Mouse (Mus musculus) kidney, adult 11 months (tissue): ENCODE results near the gene Zfp980.
A peak's percentile ranks its signal among the peaks of the same experiment; 100 is the strongest.
"Not testable (repeated sequence)": the region's sequence is repeated elsewhere in the genome, so short reads cannot be mapped to it uniquely, and the experiment has no call there.

Experiments used
- DNase-seq: peaks from one replicate; pipeline ENCODE4 v3.0.0; 2022

The Zfp980 gene

DNA sequence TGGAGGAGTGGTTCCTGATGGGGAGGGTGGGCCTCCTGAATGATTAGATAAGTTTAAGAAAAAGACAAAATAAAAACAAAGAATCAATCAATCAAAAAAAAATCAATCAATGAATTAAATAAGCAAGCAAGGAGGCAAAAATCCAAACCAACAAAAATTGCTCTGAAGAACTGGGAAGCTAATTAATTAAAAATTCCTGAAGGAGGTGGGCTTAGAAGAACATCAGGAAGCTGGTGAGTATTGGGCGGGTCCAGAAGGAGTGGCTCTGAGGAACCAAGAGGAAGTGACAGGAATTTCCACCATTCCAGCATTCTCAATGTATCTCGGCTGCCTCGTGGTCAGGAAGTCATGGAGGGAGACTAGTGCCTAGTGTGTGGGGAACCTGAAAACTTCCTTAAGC lies at the start of gene Zfp980:
Zfp980 (plus strand) TSS at position 301 of the 400 bp plus-strand sequence.
- DNase-seq: not testable (repeated sequence)

DNA sequence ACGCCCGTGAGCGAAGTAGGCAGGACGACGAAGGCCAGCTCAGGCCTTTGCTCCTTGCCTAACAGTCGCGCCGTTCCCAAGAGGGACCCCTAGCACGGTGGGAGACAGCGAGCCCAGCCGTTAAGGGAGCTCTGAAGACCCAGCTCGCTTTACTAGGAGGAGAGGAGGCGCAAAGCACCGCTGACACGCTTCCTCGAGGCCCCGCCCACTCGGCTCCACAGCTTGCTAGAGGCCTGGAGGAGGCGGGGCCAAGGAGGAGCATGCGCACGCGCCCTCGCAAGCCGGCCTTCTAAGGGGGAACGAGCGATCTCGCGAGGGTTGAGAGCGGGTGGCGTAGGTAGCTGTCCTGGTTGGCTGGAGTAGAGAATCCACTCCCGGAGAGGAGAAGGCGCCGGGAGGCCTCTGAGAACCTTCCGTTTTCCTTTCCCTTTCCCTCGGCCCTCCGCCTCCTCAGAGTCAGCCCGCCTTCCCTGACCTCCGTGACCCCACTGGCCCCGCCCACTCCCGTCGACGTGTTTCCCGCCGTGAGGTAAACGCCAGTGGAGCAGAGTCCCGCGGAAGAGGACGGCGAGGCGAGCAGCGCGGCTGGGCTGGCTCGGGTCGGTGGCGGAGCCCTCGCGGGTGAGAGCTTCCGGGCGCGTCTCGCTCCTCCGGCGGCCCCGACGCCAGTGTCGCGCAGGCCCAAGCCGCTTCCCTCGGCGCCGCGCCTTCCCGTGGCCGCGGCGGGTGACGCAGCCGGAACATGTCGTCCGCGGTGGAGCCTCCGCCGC lies 29.9 kb upstream of the Zfp980 start:
- not testable (repeated sequence) for DNase-seq

- not testable (repeated sequence) for DNase-seq
Measured at GRCm38 (mm10) chr4:145674286-145674780, 3.8 kb downstream of the Zfp980 start.

DNA sequence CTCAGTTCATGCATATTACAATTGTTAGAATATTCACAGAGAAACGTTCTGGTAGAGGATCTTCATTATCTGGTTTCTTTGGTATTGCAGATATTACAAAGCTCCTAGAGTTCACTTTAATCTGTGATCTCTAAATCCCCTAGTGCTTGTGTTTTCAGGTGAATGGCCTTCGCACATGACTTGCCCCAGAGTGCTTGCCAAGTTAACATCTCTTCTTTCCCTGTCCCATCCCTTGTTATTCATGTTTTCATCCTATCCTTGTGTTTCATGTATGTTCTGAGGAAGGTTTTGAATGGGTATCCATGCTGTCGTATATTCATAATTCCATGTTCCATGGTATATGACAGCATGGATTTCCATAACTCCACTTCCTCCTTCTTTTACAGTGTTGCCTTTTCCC lies 9.7 kb downstream of the Zfp980 start:
- not testable (repeated sequence) for DNase-seq

- DNase-seq: not testable (repeated sequence)
Measured at GRCm38 (mm10) chr4:145680672-145681387, 10.3 kb downstream of the Zfp980 start.

- DNase-seq: not testable (repeated sequence)
Measured at GRCm38 (mm10) chr4:145682021-145682420, 11.5 kb downstream of the Zfp980 start.

GRCm38 (mm10) chr4:145683024-145683766 lies 12.7 kb downstream of the Zfp980 start:
- not testable (repeated sequence) for DNase-seq

GRCm38 (mm10) chr4:145686061-145686460 lies 15.6 kb downstream of the Zfp980 start:
- DNase-seq: not testable (repeated sequence)

- DNase-seq: peak; percentile 1
Measured at GRCm38 (mm10) chr4:145744935-145745644, 74.6 kb downstream of the Zfp980 start.

- DNase-seq: not testable (repeated sequence)
Measured at GRCm38 (mm10) chr4:145745645-145745991, 75.1 kb downstream of the Zfp980 start.
